Mouse (Mus musculus) ES-Bruce4 (cell line): ENCODE data around the gene Fam207a. TPM values are rescaled to one million over a fixed set of nuclear protein-coding genes. Genes with fewer than 3 reads are reported as not detected.

Experiments
- H3K27ac ChIP-seq: 2 replicates; pipeline ENCODE4 v1.5.1; 2012; ENCODE audit warnings: low read length, inconsistent platforms; ENCODE audit not compliant: insufficient read depth
- H3K27me3 ChIP-seq: 2 replicates; pipeline ENCODE4 v1.6.1; 2012; ENCODE audit warnings: mild to moderate bottlenecking, low read length, inconsistent platforms; ENCODE audit not compliant: control insufficient read depth, poor library complexity, insufficient read depth, severe bottlenecking
- H3K36me3 ChIP-seq: 2 replicates; pipeline ENCODE4 v1.6.1; 2012; ENCODE audit warnings: inconsistent platforms, mild to moderate bottlenecking, low read length, moderate library complexity; ENCODE audit not compliant: control insufficient read depth, poor library complexity, insufficient read depth, severe bottlenecking
- H3K4me1 ChIP-seq: one replicate; pipeline ENCODE4 v1.8.1; 2011; ENCODE audit warnings: low read length; ENCODE audit not compliant: control insufficient read depth, insufficient read depth
- H3K4me3 ChIP-seq: 2 replicates; pipeline ENCODE4 v1.5.1; 2011; ENCODE audit warnings: low read depth, mild to moderate bottlenecking, low read length
- H3K9ac ChIP-seq: 2 replicates; pipeline ENCODE4 v1.6.1; 2012; ENCODE audit warnings: low read depth, mild to moderate bottlenecking, inconsistent platforms; ENCODE audit not compliant: poor library complexity, severe bottlenecking
- H3K9me3 ChIP-seq: replicated peaks from 2 replicates; pipeline ENCODE4 v1.6.1; 2012; ENCODE audit warnings: mild to moderate bottlenecking, low read length, inconsistent platforms; ENCODE audit not compliant: control insufficient read depth, poor library complexity, insufficient read depth, severe bottlenecking
- CTCF ChIP-seq: IDR thresholded peaks from one replicate; pipeline ENCODE4 v1.8.1; 2011; ENCODE audit warnings: low read depth, low read length
- EP300 ChIP-seq: IDR thresholded peaks from 2 replicates; pipeline ENCODE4 v1.6.1; 2011; ENCODE audit warnings: low read depth, low read length; ENCODE audit not compliant: insufficient read depth
- POLR2A ChIP-seq: IDR thresholded peaks from one replicate; pipeline ENCODE4 v1.8.1; 2011; ENCODE audit warnings: low read length; ENCODE audit not compliant: insufficient read depth
- polyA plus RNA-seq: library from polyadenylated mRNA; stranded (reverse); fragments of >200 nt; gene quantifications from 2 replicates; pipeline ENCODE4 v1.2.4, GENCODE M21; 2011; ENCODE audit warnings: low read depth; ENCODE audit not compliant: missing spikeins, insufficient read depth, insufficient read length

Fam207a gene
- polyA plus RNA-seq, 1 experiment, result 23.2 TPM

DNA sequence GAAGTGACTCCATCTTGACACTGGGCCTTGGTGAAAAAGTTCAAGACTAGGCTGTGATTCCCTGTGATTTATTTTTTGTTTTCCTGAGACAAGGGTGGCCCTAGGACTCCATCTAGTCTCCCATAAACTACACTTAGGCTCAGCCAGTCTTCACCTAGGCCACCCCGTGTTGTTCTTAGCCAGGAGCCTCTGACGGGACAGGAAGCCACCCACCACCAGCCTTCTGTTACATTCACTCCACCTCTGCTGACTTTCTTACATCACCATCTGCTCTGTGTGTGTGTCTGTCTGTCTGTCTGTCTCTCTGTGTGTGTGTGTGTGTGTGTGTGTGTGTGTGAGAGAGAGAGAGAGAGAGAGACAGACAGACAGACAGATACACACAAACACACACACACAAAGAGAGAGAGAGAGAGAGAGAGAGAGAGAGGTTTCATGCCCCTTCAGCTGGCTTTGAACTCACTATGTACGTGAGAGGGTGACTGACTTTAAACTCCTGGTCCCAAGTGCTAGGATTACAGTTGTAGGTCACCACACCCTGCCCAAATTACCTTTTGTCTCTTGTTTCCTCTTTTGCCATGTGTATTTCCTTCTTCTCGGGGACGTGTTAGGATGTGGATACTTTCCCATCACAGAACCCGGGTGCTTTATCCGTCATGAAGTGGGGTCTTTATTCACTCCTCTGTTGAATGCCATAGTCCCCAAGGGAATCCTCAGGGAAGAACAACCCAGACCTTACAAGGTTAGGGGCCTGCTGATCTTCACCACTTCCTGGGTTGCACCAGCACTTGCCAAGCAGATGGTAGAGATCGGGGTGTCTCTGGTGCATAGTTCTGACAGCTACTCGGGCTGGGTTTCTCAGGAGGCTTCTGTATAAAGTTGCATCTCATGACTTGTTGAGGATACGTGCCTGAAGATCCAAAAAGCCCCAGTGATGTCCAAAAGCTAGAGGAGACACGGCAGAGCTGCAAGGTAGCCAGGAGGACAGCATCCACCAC lies 21.9 kb upstream of the Fam207a start:
- no peaks in the 10 kb centered on the region for H3K36me3 ChIP-seq
- no peak for TF ChIP-seq POLR2A
- no peak for TF ChIP-seq CTCF
- TF ChIP-seq EP300, result no peak
- H3K4me3 ChIP-seq, result no peak overlapping the region
- H3K4me1 ChIP-seq, result no peaks in the 10 kb centered on the region
- no peak overlapping the region for H3K9ac ChIP-seq
- no peaks in the 10 kb centered on the region for H3K27me3 ChIP-seq
- H3K9me3 ChIP-seq, result no peaks in the 10 kb centered on the region
- no peak overlapping the region for H3K27ac ChIP-seq

DNA sequence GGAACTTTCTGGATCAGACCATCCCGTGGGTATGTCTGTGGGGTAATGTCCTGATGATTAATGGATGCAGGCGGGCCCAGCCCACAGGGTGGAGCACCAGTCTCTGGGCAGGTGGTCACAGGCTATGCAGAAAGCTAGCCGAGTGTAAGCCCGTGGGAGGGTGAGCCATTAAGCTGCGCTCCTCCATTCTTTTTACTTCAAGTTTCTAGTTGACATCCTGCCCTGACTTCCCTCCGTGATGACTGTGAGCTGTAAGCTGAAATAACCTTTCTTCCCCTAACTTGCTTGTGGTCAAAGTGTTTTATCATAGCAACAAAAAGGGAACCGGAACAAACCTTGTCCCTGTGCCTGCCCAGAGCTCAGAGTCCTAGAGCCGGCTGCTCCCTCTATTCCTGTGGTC lies 21.1 kb upstream of the Fam207a start:
- H3K9me3 ChIP-seq, result no peaks in the 10 kb centered on the region
- H3K4me3 ChIP-seq, result no peak overlapping the region
- no peak overlapping the region for H3K9ac ChIP-seq
- H3K36me3 ChIP-seq, result no peaks in the 10 kb centered on the region
- H3K27me3 ChIP-seq, result no peaks in the 10 kb centered on the region
- no peak overlapping the region for H3K27ac ChIP-seq
- no peak for TF ChIP-seq EP300
- TF ChIP-seq POLR2A, result no peak
- no peak for TF ChIP-seq CTCF
- H3K4me1 ChIP-seq, result no peaks in the 10 kb centered on the region

DNA sequence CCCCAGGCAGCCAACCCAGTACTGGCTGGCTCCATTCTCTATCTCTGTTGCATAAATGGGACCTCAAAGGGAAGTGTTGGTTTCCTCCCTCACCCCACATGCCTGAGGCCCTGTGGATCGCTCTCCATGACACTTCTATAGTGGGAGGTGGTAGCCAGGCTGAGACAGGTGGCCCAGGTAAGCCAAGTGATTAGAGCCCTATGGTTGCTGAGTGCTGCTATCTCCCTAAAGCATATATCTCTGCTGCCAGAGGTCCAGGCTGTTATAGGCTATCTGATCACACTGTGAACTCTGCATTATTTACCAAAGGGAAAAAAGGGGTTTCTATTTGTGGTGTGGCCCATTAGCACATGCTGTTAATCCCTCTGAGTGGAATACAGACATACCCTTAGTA lies 16.4 kb upstream of the Fam207a start:
- no peak for TF ChIP-seq EP300
- no peak for TF ChIP-seq CTCF
- TF ChIP-seq POLR2A, result no peak
- no peak overlapping the region for H3K4me3 ChIP-seq
- H3K9ac ChIP-seq, result no peak overlapping the region
- H3K36me3 ChIP-seq, result no peaks in the 10 kb centered on the region
- no peak overlapping the region for H3K27ac ChIP-seq
- H3K4me1 ChIP-seq, result no peaks in the 10 kb centered on the region
- no peaks in the 10 kb centered on the region for H3K27me3 ChIP-seq
- H3K9me3 ChIP-seq, result no peaks in the 10 kb centered on the region

DNA sequence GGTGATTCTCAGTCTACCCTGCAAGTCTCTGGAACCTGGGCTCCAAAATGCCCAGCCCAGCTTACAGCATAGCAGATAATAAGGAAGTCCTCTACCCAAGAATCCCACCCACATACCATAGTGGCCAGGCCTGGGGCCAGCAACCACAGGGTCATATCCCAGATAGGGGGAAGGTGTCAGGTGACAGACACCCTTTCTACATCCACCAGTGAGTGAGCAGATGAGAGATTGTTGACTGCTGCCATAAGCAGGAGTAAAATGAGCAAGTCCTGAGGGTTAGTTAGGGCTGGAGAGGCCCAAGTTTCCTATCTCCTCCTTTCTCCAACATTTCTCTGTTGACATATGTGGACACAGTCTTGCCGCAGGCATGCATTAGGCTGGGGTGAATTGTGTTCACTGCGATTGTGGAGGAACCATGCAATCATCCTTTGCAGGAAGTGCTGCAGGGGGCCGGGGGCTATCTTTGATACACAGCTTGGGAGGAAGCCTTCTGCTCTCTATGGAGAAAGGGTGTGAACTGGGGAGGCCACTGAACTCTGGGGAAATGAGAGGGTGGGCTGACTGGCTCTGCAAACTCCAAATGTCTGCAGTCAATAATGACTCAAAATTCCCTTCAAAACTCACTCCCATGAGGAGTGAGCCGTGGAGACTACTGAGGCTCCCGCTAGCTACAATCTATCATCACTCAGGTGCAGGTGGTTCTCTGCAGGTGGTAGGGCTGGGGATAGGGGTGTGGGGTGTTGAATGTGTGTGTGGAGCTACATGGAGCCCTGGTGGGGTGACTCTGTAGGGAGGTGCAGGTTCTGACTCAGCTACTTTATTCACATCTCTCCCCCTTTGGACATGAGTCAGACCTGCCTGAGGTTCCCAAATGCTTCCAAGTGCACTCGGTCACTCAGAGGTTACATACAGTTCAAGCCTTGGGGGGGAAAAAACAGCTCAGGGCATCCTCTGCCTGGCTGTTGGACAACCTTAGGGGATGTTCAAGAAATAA lies 15.7 kb upstream of the Fam207a start:
- TF ChIP-seq EP300 (no peak), POLR2A (no peak), CTCF (no peak)
- Histone ChIP-seq H3K4me3 (no peak overlapping the region), H3K27me3 (no peaks in the 10 kb centered on the region), H3K27ac (no peak overlapping the region), H3K36me3 (no peaks in the 10 kb centered on the region), H3K9me3 (no peaks in the 10 kb centered on the region), H3K9ac (no peak overlapping the region), H3K4me1 (no peaks in the 10 kb centered on the region)

DNA sequence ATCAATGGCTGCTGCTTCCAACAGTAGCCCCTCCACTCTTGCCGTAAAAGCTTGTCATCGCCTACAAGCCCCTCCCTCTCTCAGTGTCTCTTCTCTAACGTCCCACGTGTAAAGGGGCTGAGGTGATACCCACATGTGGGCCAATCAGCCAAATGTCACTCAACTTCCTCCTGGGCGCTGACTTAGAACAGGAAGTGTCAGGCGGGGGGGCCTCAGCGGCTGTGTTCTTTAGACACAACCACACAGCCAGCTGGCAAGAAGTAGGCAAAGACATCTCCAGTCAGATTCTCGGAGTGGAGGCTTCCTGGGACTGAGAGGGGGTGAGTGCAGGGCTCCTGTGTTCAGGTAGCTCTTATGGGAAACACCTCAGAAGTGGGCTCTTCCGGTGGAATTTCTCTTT lies 14.6 kb upstream of the Fam207a start, which contains the start of gene Itgb2:
TSS of gene Itgb2 (plus strand) at position 113 of the 400 bp plus-strand sequence.
- TF ChIP-seq CTCF (no peak), POLR2A (no peak), EP300 (no peak)
- Histone ChIP-seq H3K27ac (no peak within 1 kb of the TSS), H3K4me3 (no peak within 1 kb of the TSS), H3K9ac (no peak within 1 kb of the TSS), H3K36me3 (no peaks in the 10 kb centered on the region), H3K4me1 (no peaks in the 10 kb centered on the region), H3K9me3 (no peaks in the 10 kb centered on the region), H3K27me3 (no peaks in the 10 kb centered on the region)
